Mouse (Mus musculus) macrophage (primary cell): ENCODE measurements around the gene Podnl1. TPM values are rescaled to one million over a fixed set of nuclear protein-coding genes. Genes with fewer than 3 reads are reported as not detected.

Source experiments
- H3K27ac ChIP-seq: fragments of 350-480 bp; formaldehyde crosslinking; 2 replicates; pipeline ENCODE4 v1.9.0; 2021
- H3K36me3 ChIP-seq: fragments of 350-480 bp; formaldehyde crosslinking; 2 replicates; pipeline ENCODE4 v1.9.0; 2021; ENCODE audit errors: inconsistent target
- H3K4me3 ChIP-seq: fragments of 350-480 bp; formaldehyde crosslinking; 2 replicates; pipeline ENCODE4 v1.9.0; 2021; ENCODE audit errors: inconsistent target
- H3K79me2 ChIP-seq: fragments of 350-480 bp; formaldehyde crosslinking; 2 replicates; pipeline ENCODE4 v1.9.0; 2021; ENCODE audit errors: inconsistent target
- WGBS: methylation state at CpG from one replicate; pipeline ENCODE4 v1.1.7; 2026; ENCODE audit warnings: inconsistent platforms; ENCODE audit not compliant: missing documents; 5-methylcytosine and 5-hydroxymethylcytosine counted together
- polyA plus RNA-seq: library from polyadenylated mRNA; stranded (reverse); fragments of 250-400 nt; gene quantifications from 3 replicates; pipeline ENCODE4 v1.2.4, GENCODE M21; 2018; ENCODE audit warnings: inconsistent platforms

The Podnl1 gene
- polyA plus RNA-seq, 1 experiment from 2014 or later = not detected

- Histone ChIP-seq H3K4me3 (peak within 1 kb of the TSS; percentile 92), H3K27ac (peak within 1 kb of the TSS; percentile 31), H3K36me3 (peaks cover 17% of the 10 kb centered on the region), H3K79me2 (peaks cover 14% of the 10 kb centered on the region; the same call in 1 of the 2 replicates)
- 16% methylated on average over 47 of the region's 49 CpGs for WGBS
Observed at GRCm38 (mm10) chr8:84147769-84148530, 22.2 kb downstream of the Podnl1 start, which contains the start of the genes Cc2d1a and 4930432K21Rik. TSS of gene Cc2d1a (minus strand) at chr8:84147936. TSS of gene 4930432K21Rik (plus strand) at chr8:84148025.

GRCm38 (mm10) chr8:84148531-84148850 lies 22.7 kb downstream of the Podnl1 start:
- Histone ChIP-seq H3K27ac (no peak overlapping the region), H3K36me3 (peaks cover 12% of the 10 kb centered on the region), H3K79me2 (peaks cover 14% of the 10 kb centered on the region; the same call in 1 of the 2 replicates), H3K4me3 (no peak overlapping the region; the same call in 1 of the 2 replicates)
- 97% methylated on average over 5 of the region's 5 CpGs for WGBS

- H3K36me3 ChIP-seq = peaks cover 6% of the 10 kb centered on the region; the same call in 1 of the 2 replicates
- WGBS = 87% methylated on average over 3 of the region's 3 CpGs
- no peak overlapping the region for H3K27ac ChIP-seq
- H3K79me2 ChIP-seq = peaks cover 14% of the 10 kb centered on the region; the same call in 1 of the 2 replicates
- H3K4me3 ChIP-seq = no peak overlapping the region
Observed at GRCm38 (mm10) chr8:84149181-84149580, 23.4 kb downstream of the Podnl1 start.

- WGBS = 75% methylated on average over 1 of the region's 4 CpGs
- Histone ChIP-seq H3K27ac (no peak overlapping the region), H3K79me2 (no peaks in the 10 kb centered on the region), H3K36me3 (no peaks in the 10 kb centered on the region), H3K4me3 (no peak overlapping the region)
Observed at GRCm38 (mm10) chr8:84157620-84158019, 31.8 kb downstream of the Podnl1 start.

- H3K4me3 ChIP-seq = no peak overlapping the region
- no peaks in the 10 kb centered on the region for H3K36me3 ChIP-seq
- WGBS = 86% methylated on average over 1 of the region's 2 CpGs
- H3K27ac ChIP-seq = no peak overlapping the region
- H3K79me2 ChIP-seq = no peaks in the 10 kb centered on the region
Observed at GRCm38 (mm10) chr8:84167696-84168095, 41.9 kb downstream of the Podnl1 start.

GRCm38 (mm10) chr8:84170096-84170495 lies 44.3 kb downstream of the Podnl1 start:
- no peaks in the 10 kb centered on the region for H3K36me3 ChIP-seq
- H3K4me3 ChIP-seq = no peak overlapping the region
- H3K79me2 ChIP-seq = no peaks in the 10 kb centered on the region
- WGBS = 78% methylated on average over 5 of the region's 5 CpGs
- no peak overlapping the region for H3K27ac ChIP-seq

GRCm38 (mm10) chr8:84173861-84174260 lies 48.1 kb downstream of the Podnl1 start:
- WGBS = 93% methylated on average over 6 of the region's 6 CpGs
- H3K4me3 ChIP-seq = no peak overlapping the region
- H3K79me2 ChIP-seq = no peaks in the 10 kb centered on the region
- no peaks in the 10 kb centered on the region for H3K36me3 ChIP-seq
- H3K27ac ChIP-seq = no peak overlapping the region

- no peak overlapping the region for H3K27ac ChIP-seq
- no peak overlapping the region for H3K4me3 ChIP-seq
- 21% methylated on average over 3 of the region's 3 CpGs for WGBS
- no peaks in the 10 kb centered on the region for H3K79me2 ChIP-seq
- H3K36me3 ChIP-seq = no peaks in the 10 kb centered on the region
Observed at GRCm38 (mm10) chr8:84176560-84176959, 50.8 kb downstream of the Podnl1 start.

GRCm38 (mm10) chr8:84177405-84177804 lies 51.6 kb downstream of the Podnl1 start:
- Histone ChIP-seq H3K36me3 (no peaks in the 10 kb centered on the region), H3K79me2 (no peaks in the 10 kb centered on the region), H3K27ac (no peak overlapping the region), H3K4me3 (no peak overlapping the region)
- WGBS = 92% methylated on average over 3 of the region's 3 CpGs

GRCm38 (mm10) chr8:84178592-84178991 lies 52.8 kb downstream of the Podnl1 start:
- Histone ChIP-seq H3K27ac (no peak overlapping the region), H3K36me3 (no peaks in the 10 kb centered on the region), H3K4me3 (no peak overlapping the region), H3K79me2 (no peaks in the 10 kb centered on the region)
- 100% methylated on average over 6 of the region's 8 CpGs for WGBS

- no peaks in the 10 kb centered on the region for H3K79me2 ChIP-seq
- H3K36me3 ChIP-seq = no peaks in the 10 kb centered on the region
- H3K27ac ChIP-seq = no peak overlapping the region
- WGBS = 87% methylated on average over 4 of the region's 4 CpGs
- no peak overlapping the region for H3K4me3 ChIP-seq
Observed at GRCm38 (mm10) chr8:84179946-84180345, 54.2 kb downstream of the Podnl1 start.

- Histone ChIP-seq H3K4me3 (no peak overlapping the region), H3K79me2 (no peaks in the 10 kb centered on the region), H3K27ac (no peak overlapping the region), H3K36me3 (no peaks in the 10 kb centered on the region)
- WGBS = 67% methylated on average over 16 of the region's 16 CpGs
Observed at GRCm38 (mm10) chr8:84180530-84181190, 54.9 kb downstream of the Podnl1 start.
